Mouse (Mus musculus): ENCODE data around the gene Arid3b.

DNA sequence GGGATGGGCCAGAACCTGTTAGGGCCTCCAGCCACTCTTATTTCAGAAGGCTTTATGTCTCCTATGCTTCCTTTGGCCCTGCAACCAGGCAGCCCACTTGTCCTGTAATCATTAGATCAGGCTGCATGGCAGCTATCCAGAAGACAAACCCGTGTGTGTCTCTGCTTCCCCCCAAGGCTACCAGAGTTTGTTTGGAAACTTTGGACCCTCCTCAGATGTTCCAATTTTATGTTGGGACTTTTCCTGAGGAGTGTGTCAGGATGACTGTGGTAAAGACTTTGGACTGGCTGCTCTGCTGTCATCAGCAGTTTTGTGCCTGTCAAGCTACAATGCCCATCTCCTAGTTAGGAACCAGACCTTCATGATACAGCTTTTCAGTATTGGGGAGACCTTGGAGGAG lies 87.8 kb downstream of the Arid3b start:
- no peak for TF ChIP-seq CTCF (IDR thresholded peaks at IDR 0.05; ENCODE audit: control insufficient read depth, insufficient read depth, low read length)
- TF ChIP-seq POLR2A (IDR thresholded peaks at IDR 0.05; ENCODE audit: borderline replicate concordance, control insufficient read depth, low read depth, low read length): no peak
